Mouse (Mus musculus): ENCODE data around the gene Ski. TPM values are rescaled to one million over a fixed set of nuclear protein-coding genes. Genes with fewer than 3 reads are reported as not detected.

The Ski gene
- polyA plus RNA-seq, 1 experiment from 2014 or later = 24.4 TPM

- Histone ChIP-seq H3K4me3 (ENCODE audit: low read depth, low read length) (no peak overlapping the region), H3K36me3 (ENCODE audit: control insufficient read depth, insufficient read depth, low read length) (no peaks in the 10 kb centered on the region), H3K9ac (ENCODE audit: low read length) (no peak overlapping the region), H3K9me3 (ENCODE audit: control insufficient read depth, low read length) (peaks cover 14% of the 10 kb centered on the region; the same call in 1 of the 2 replicates), H3K4me2 (ENCODE audit: low read length) (no peak overlapping the region), H3K4me1 (replicated peaks; ENCODE audit: control insufficient read depth, insufficient read depth, low read length) (peaks cover 16% of the 10 kb centered on the region), H3K27ac (ENCODE audit: low read depth) (no peak overlapping the region), H3K27me3 (replicated peaks; ENCODE audit: control insufficient read depth, insufficient read depth, low read length) (no peaks in the 10 kb centered on the region)
- no peak for DNase-seq (ENCODE audit: low spot score)
- no peak for ATAC-seq (replicated peaks; ENCODE audit: low FRiP score, low TSS enrichment, low read depth)
- WGBS = 91% methylated on average over 10 of the region's 10 CpGs
Observed at GRCm38 (mm10) chr4:155118278-155118677, 104.1 kb downstream of the Ski start.

GRCm38 (mm10) chr4:155117396-155117978 lies 104.9 kb downstream of the Ski start:
- H3K9ac ChIP-seq (ENCODE audit: low read length) = no peak overlapping the region
- no peak overlapping the region for H3K27ac ChIP-seq (ENCODE audit: low read depth)
- H3K4me1 ChIP-seq (replicated peaks; ENCODE audit: control insufficient read depth, insufficient read depth, low read length) = peaks cover 8% of the 10 kb centered on the region
- no peaks in the 10 kb centered on the region for H3K36me3 ChIP-seq (ENCODE audit: control insufficient read depth, insufficient read depth, low read length)
- peaks cover 14% of the 10 kb centered on the region; the same call in 1 of the 2 replicates for H3K9me3 ChIP-seq (ENCODE audit: control insufficient read depth, low read length)
- ATAC-seq (replicated peaks; ENCODE audit: low FRiP score, low TSS enrichment, low read depth) (no peak), DNase-seq (ENCODE audit: low spot score) (no peak)
- H3K4me3 ChIP-seq (ENCODE audit: low read depth, low read length) = no peak overlapping the region
- H3K4me2 ChIP-seq (ENCODE audit: low read length) = no peak overlapping the region
- 75% methylated on average over 6 of the region's 6 CpGs for WGBS
- no peaks in the 10 kb centered on the region for H3K27me3 ChIP-seq (replicated peaks; ENCODE audit: control insufficient read depth, insufficient read depth, low read length)

GRCm38 (mm10) chr4:155116607-155117006 lies 105.8 kb downstream of the Ski start:
- H3K4me1 ChIP-seq (replicated peaks; ENCODE audit: control insufficient read depth, insufficient read depth, low read length) = no peaks in the 10 kb centered on the region
- ATAC-seq (replicated peaks; ENCODE audit: low FRiP score, low TSS enrichment, low read depth) = no peak
- no peak overlapping the region for H3K27ac ChIP-seq (ENCODE audit: low read depth)
- no peak overlapping the region for H3K9ac ChIP-seq (ENCODE audit: low read length)
- DNase-seq (ENCODE audit: low spot score) = no peak
- 69% methylated on average over 4 of the region's 4 CpGs for WGBS
- no peaks in the 10 kb centered on the region for H3K36me3 ChIP-seq (ENCODE audit: control insufficient read depth, insufficient read depth, low read length)
- H3K4me3 ChIP-seq (ENCODE audit: low read depth, low read length) = no peak overlapping the region
- H3K27me3 ChIP-seq (replicated peaks; ENCODE audit: control insufficient read depth, insufficient read depth, low read length) = no peaks in the 10 kb centered on the region
- no peak overlapping the region for H3K4me2 ChIP-seq (ENCODE audit: low read length)
- peaks cover 14% of the 10 kb centered on the region; the same call in 1 of the 2 replicates for H3K9me3 ChIP-seq (ENCODE audit: control insufficient read depth, low read length)

GRCm38 (mm10) chr4:155113766-155114410 lies 108.5 kb downstream of the Ski start:
- no peak overlapping the region for H3K4me2 ChIP-seq (ENCODE audit: low read length)
- H3K4me1 ChIP-seq (replicated peaks; ENCODE audit: control insufficient read depth, insufficient read depth, low read length) = 0 out of 2 replicates have a peak, but pooled peaks cover 3% of the 10 kb centered on the region
- ATAC-seq (replicated peaks; ENCODE audit: low FRiP score, low TSS enrichment, low read depth) = no peak
- H3K27ac ChIP-seq (ENCODE audit: low read depth) = no peak overlapping the region
- no peaks in the 10 kb centered on the region for H3K27me3 ChIP-seq (replicated peaks; ENCODE audit: control insufficient read depth, insufficient read depth, low read length)
- no peak overlapping the region for H3K4me3 ChIP-seq (ENCODE audit: low read depth, low read length)
- H3K9ac ChIP-seq (ENCODE audit: low read length) = no peak overlapping the region
- WGBS = 67% methylated on average over 8 of the region's 8 CpGs
- H3K36me3 ChIP-seq (ENCODE audit: control insufficient read depth, insufficient read depth, low read length) = no peaks in the 10 kb centered on the region
- H3K9me3 ChIP-seq (ENCODE audit: control insufficient read depth, low read length) = peaks cover 14% of the 10 kb centered on the region; the same call in 1 of the 2 replicates
- no peak for DNase-seq (ENCODE audit: low spot score)

- H3K27ac ChIP-seq (ENCODE audit: low read depth) = no peak overlapping the region
- H3K9ac ChIP-seq (ENCODE audit: low read length) = no peak overlapping the region
- H3K4me2 ChIP-seq (ENCODE audit: low read length) = no peak overlapping the region
- no peak for DNase-seq (ENCODE audit: low spot score)
- no peaks in the 10 kb centered on the region for H3K36me3 ChIP-seq (ENCODE audit: control insufficient read depth, insufficient read depth, low read length)
- no peak overlapping the region for H3K4me3 ChIP-seq (ENCODE audit: low read depth, low read length)
- WGBS = 58% methylated on average over 5 of the region's 5 CpGs
- H3K9me3 ChIP-seq (ENCODE audit: control insufficient read depth, low read length) = no peaks in the 10 kb centered on the region
- 0 out of 2 replicates have a peak, but pooled peaks cover 3% of the 10 kb centered on the region for H3K4me1 ChIP-seq (replicated peaks; ENCODE audit: control insufficient read depth, insufficient read depth, low read length)
- ATAC-seq (replicated peaks; ENCODE audit: low FRiP score, low TSS enrichment, low read depth) = no peak
- H3K27me3 ChIP-seq (replicated peaks; ENCODE audit: control insufficient read depth, insufficient read depth, low read length) = no peaks in the 10 kb centered on the region
Observed at GRCm38 (mm10) chr4:155109471-155109870, 112.9 kb downstream of the Ski start.

GRCm38 (mm10) chr4:155107886-155108285 lies 114.5 kb downstream of the Ski start:
- Histone ChIP-seq H3K4me3 (ENCODE audit: low read depth, low read length) (no peak overlapping the region), H3K4me1 (replicated peaks; ENCODE audit: control insufficient read depth, insufficient read depth, low read length) (0 out of 2 replicates have a peak, but pooled peaks cover 3% of the 10 kb centered on the region), H3K9ac (ENCODE audit: low read length) (no peak overlapping the region), H3K27ac (ENCODE audit: low read depth) (no peak overlapping the region), H3K27me3 (replicated peaks; ENCODE audit: control insufficient read depth, insufficient read depth, low read length) (no peaks in the 10 kb centered on the region), H3K4me2 (ENCODE audit: low read length) (no peak overlapping the region), H3K9me3 (ENCODE audit: control insufficient read depth, low read length) (no peaks in the 10 kb centered on the region), H3K36me3 (ENCODE audit: control insufficient read depth, insufficient read depth, low read length) (no peaks in the 10 kb centered on the region)
- DNase-seq (ENCODE audit: low spot score) = no peak
- WGBS = 93% methylated on average over 4 of the region's 4 CpGs
- ATAC-seq (replicated peaks; ENCODE audit: low FRiP score, low TSS enrichment, low read depth) = no peak

Other genes starting within 250 kb of the Ski start
- 12.8 and 13.3 TPM in 2 replicates for gene Plch2, start 165.8 kb downstream of the Ski start, polyA plus RNA-seq (2014; fragmentation: Nextera tagmentation; extraction: Ambion mirVana)
- gene Pex10, start 155.6 kb downstream of the Ski start, polyA plus RNA-seq (2014; fragmentation: Nextera tagmentation; extraction: Ambion mirVana) = 6.5 and 8.9 TPM in 2 replicates
- gene Rer1, start 136.2 kb downstream of the Ski start, polyA plus RNA-seq (2014; fragmentation: Nextera tagmentation; extraction: Ambion mirVana) = 188 and 191 TPM in 2 replicates
- gene Morn1, start 136.0 kb downstream of the Ski start, polyA plus RNA-seq (2014; fragmentation: Nextera tagmentation; extraction: Ambion mirVana) = 3.8 and 5.5 TPM in 2 replicates
- 74.6 and 81.2 TPM in 2 replicates for gene Faap20, start 27.2 kb upstream of the Ski start, polyA plus RNA-seq (2014; fragmentation: Nextera tagmentation; extraction: Ambion mirVana)
- gene Prkcz, start 138.8 kb upstream of the Ski start, polyA plus RNA-seq (2014; fragmentation: Nextera tagmentation; extraction: Ambion mirVana) = 21.9 and 24.1 TPM in 2 replicates
- 0.18 TPM in 1 of 2 replicates, not detected in the other for gene Gabrd, start 175.5 kb upstream of the Ski start, polyA plus RNA-seq (2014; fragmentation: Nextera tagmentation; extraction: Ambion mirVana)
- gene Cfap74, start 186.6 kb upstream of the Ski start, polyA plus RNA-seq (2014; fragmentation: Nextera tagmentation; extraction: Ambion mirVana) = 1.8 and 3.0 TPM in 2 replicates
- gene Tmem52, start 246.5 kb upstream of the Ski start, polyA plus RNA-seq (2014; fragmentation: Nextera tagmentation; extraction: Ambion mirVana) = 0.40 and 0.46 TPM in 2 replicates

All from intestine, embryonic 14.5 days (tissue).